ENCODE assay signal across 25 mouse cellular contexts in genomic region chr9:27070895-27071294, GRCm38 (mm10).
"Had no signal": no experiment of that assay in that cellular context is flagged by ENCODE, and none has a peak within 500 bp of the region (broad histone marks: within the 10 kb centered on the region; RNA-seq: fewer than 3 reads in every experiment).

No protein-coding gene starts in this region.

- H3K9me3 ChIP-seq: heart, embryonic 12.5 days; hindbrain, embryonic 12.5 days; limb, embryonic 10.5 days; liver, embryonic 13.5 days; liver, embryonic 15.5 days had no signal

- H3K4me3 ChIP-seq: gastrocnemius, adult 2 months; heart, adult 2 months; heart, embryonic 12.5 days; hindbrain, embryonic 10.5 days; hindbrain, embryonic 12.5 days; layer of hippocampus, adult 2 months; left cerebral cortex, adult 2 months; limb, embryonic 10.5 days; limb, embryonic 12.5 days; liver, embryonic 13.5 days; liver, embryonic 15.5 days had no signal

- H3K27ac ChIP-seq: gastrocnemius, adult 2 months; heart, adult 2 months; hindbrain, embryonic 10.5 days; hindbrain, embryonic 12.5 days; hindbrain, embryonic 14.5 days; layer of hippocampus, adult 2 months; left cerebral cortex, adult 2 months; limb, embryonic 10.5 days; limb, embryonic 12.5 days; liver, embryonic 13.5 days; liver, embryonic 15.5 days had no signal

- DNase-seq: gastrocnemius, adult 2 months; gastrocnemius, postnatal 10 days; gastrocnemius, postnatal 25 days; heart, adult 2 months; heart, postnatal 10 days; heart, postnatal 4 days; kidney, adult 11 months; kidney, adult 8-10 months; kidney, postnatal 10 days; kidney, postnatal 25 days; kidney, postnatal 4 days; liver; liver, embryonic 13.5 days; liver, postnatal 0 days had no signal

- H3K4me1 ChIP-seq: hindbrain, embryonic 10.5 days; hindbrain, embryonic 12.5 days; limb, embryonic 10.5 days; limb, embryonic 12.5 days; liver, embryonic 13.5 days; liver, embryonic 15.5 days had no signal

- ATAC-seq: hindbrain, embryonic 16.5 days; liver, postnatal 0 days had no signal

- H3K9ac ChIP-seq: heart, embryonic 12.5 days; hindbrain, embryonic 12.5 days; hindbrain, embryonic 14.5 days; limb, embryonic 12.5 days; liver, embryonic 13.5 days; liver, embryonic 15.5 days; liver, postnatal 0 days had no signal

- H3K4me2 ChIP-seq: heart, embryonic 12.5 days; hindbrain, embryonic 12.5 days; hindbrain, embryonic 14.5 days; limb, embryonic 12.5 days; liver, embryonic 11.5 days; liver, embryonic 13.5 days; liver, embryonic 15.5 days had no signal

- H3K27me3 ChIP-seq: heart, embryonic 12.5 days; hindbrain, embryonic 12.5 days; limb, embryonic 12.5 days; liver, embryonic 13.5 days; liver, embryonic 15.5 days had no signal
